Mouse (Mus musculus) lung, embryonic 14.5 days (tissue): ENCODE results near the gene Por. TPM values are rescaled to one million over a fixed set of nuclear protein-coding genes. Genes with fewer than 3 reads are reported as not detected.

ENCODE experiments used
- ATAC-seq: fragments of 200-750 bp; cut with Nextera tagmentation; 2 replicates; pipeline ENCODE4 v1.8.0; 2017; ENCODE audit warnings: mild to moderate bottlenecking, moderate TSS enrichment, moderate library complexity; ENCODE audit not compliant: insufficient read depth
- DNase-seq: peaks from one replicate; pipeline ENCODE4 v3.0.0-alpha.2; 2015
- H3K27ac ChIP-seq: fragments of 300-500 bp; sonication (generic); 2 replicates; pipeline ENCODE4 v1.5.1; 2014; ENCODE audit warnings: low read depth, mild to moderate bottlenecking, moderate library complexity
- H3K27me3 ChIP-seq: fragments of 300-500 bp; sonication (generic); 2 replicates; pipeline ENCODE4 v1.6.1; 2014; ENCODE audit warnings: low read length, control low read depth; ENCODE audit not compliant: insufficient read depth
- H3K36me3 ChIP-seq: fragments of 300-500 bp; sonication (generic); 2 replicates; pipeline ENCODE4 v1.6.1; 2014; ENCODE audit warnings: control low read depth; ENCODE audit not compliant: insufficient read depth
- H3K4me1 ChIP-seq: fragments of 300-500 bp; sonication (generic); 2 replicates; pipeline ENCODE4 v1.6.1; 2014; ENCODE audit warnings: antibody characterized with exemption, control low read depth; ENCODE audit not compliant: insufficient read depth
- H3K4me2 ChIP-seq: fragments of 300-500 bp; sonication (generic); 2 replicates; pipeline ENCODE4 v1.6.1; 2014; ENCODE audit warnings: mild to moderate bottlenecking
- H3K4me3 ChIP-seq: fragments of 300-500 bp; sonication (generic); 2 replicates; pipeline ENCODE4 v1.5.1; 2014; ENCODE audit warnings: low read depth, low read length
- H3K9ac ChIP-seq: fragments of 300-500 bp; sonication (generic); 2 replicates; pipeline ENCODE4 v1.6.1; 2014
- H3K9me3 ChIP-seq: fragments of 300-500 bp; sonication (generic); 2 replicates; pipeline ENCODE4 v1.6.1; 2016; ENCODE audit warnings: low read depth, low read length, control low read depth
- CTCF ChIP-seq: IDR thresholded peaks from 2 replicates; pipeline ENCODE4 v1.5.1; 2016; ENCODE audit warnings: antibody characterized with exemption, low read depth
- WGBS: fragments of 180-500 bp; shearing (Covaris S2); extraction: QIAGEN DNeasy Blood & Tissue Kit; methylation state at CpG from one replicate; pipeline ENCODE4 v1.1.7; 2014; 5-methylcytosine and 5-hydroxymethylcytosine counted together
- microRNA-seq: library from miRNA; unstranded; fragments of <30 nt; microRNA quantifications from one replicate; pipeline ENCODE4, GENCODE M21; 2016; ENCODE audit warnings: borderline number of aligned reads
- polyA plus RNA-seq: library from polyadenylated mRNA; unstranded; fragments of >200 nt; fragmentation: Nextera tagmentation; extraction: Ambion mirVana; gene quantifications from 2 replicates; pipeline ENCODE4 v1.2.1, GENCODE M21; 2014

The Por gene
- polyA plus RNA-seq, 1 experiment from 2014 or later, result 52.7 TPM

DNA sequence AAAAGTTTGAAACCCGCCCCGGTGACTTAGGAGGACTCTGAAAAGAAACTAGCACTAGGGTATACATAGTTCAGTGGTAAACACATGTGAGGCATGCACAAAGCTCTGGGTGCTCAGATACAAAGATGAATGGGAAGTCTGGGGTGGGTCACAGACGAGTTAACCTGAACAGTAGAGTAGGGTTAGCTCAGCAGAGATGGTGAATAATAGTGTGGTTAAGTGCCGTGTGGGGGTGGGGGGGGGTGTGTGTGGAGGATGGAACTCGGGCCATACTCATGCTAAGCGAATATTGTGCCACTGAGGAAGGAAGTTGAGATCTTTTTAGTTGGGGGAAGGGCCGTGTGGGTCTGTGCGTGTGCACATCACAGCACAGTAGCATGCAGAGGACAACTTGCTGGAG is 110.5 kb downstream of the Por start:
- DNase-seq (no peak), ATAC-seq (no peak)
- Histone ChIP-seq H3K36me3 (peaks cover 53% of the 10 kb centered on the region), H3K4me1 (peaks cover 8% of the 10 kb centered on the region; the same call in 1 of the 2 replicates), H3K9ac (no peak overlapping the region), H3K27ac (no peak overlapping the region), H3K4me3 (no peak overlapping the region), H3K4me2 (peak overlapping the region; percentile 88; the same call in 1 of the 2 replicates), H3K9me3 (no peaks in the 10 kb centered on the region), H3K27me3 (no peaks in the 10 kb centered on the region)
- 73% methylated on average over 8 of the region's 8 CpGs for WGBS
- TF ChIP-seq CTCF, result no peak

DNA sequence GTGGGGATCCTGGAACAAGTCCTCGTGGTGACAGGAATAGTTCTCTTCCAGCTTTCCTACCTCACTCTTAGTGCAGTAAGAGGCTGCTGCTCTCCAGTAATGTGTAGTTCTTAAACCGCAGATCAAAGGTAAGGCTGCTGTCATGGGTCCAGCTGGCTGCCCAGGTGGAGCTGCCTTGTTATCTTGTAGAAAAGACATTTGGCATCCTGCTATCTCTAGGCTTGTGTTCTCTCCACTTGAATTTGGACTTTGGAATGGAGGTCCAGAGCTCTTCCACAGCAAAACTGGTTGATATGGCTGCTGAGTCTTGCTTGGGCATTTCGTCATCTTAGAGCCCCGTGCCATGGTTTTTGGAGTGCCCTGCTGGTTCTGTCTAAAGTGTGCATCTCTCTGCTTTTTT is 113.1 kb downstream of the Por start:
- no peak for ATAC-seq
- 81% methylated on average over 4 of the region's 4 CpGs for WGBS
- H3K27me3 ChIP-seq, result no peaks in the 10 kb centered on the region
- H3K27ac ChIP-seq, result no peak overlapping the region
- no peak overlapping the region for H3K9ac ChIP-seq
- no peak overlapping the region for H3K4me2 ChIP-seq
- H3K9me3 ChIP-seq, result no peaks in the 10 kb centered on the region
- peaks cover 8% of the 10 kb centered on the region; the same call in 1 of the 2 replicates for H3K4me1 ChIP-seq
- no peak for TF ChIP-seq CTCF
- no peak for DNase-seq
- peaks cover 79% of the 10 kb centered on the region for H3K36me3 ChIP-seq
- no peak overlapping the region for H3K4me3 ChIP-seq

Small RNA genes within 50 kb of the gene (microRNA-seq; reads per million reads assigned to microRNA genes)
- not detected for gene Mir7034

Other genes with a start within 250 kb of the Por start
- 48.8 and 49.4 TPM in 2 replicates for gene Hip1, start 124.9 kb upstream of the Por start, polyA plus RNA-seq
- not detected in 2 replicates for gene Ccl26, start 106.5 kb upstream of the Por start, polyA plus RNA-seq
- gene Ccl24, start 97.0 kb upstream of the Por start, polyA plus RNA-seq, result 2.5 and 3.1 TPM in 2 replicates
- gene Rhbdd2, start 37.4 kb upstream of the Por start, polyA plus RNA-seq, result 40.5 and 45.7 TPM in 2 replicates
- 38.6 and 43.5 TPM in 2 replicates for gene Tmem120a, start 74.4 kb downstream of the Por start, polyA plus RNA-seq
- not detected in 2 replicates for gene Styxl1, start 108.4 kb downstream of the Por start, polyA plus RNA-seq
- 464 and 470 TPM in 2 replicates for gene Mdh2, start 108.4 kb downstream of the Por start, polyA plus RNA-seq
- 0.17 and 0.38 TPM in 2 replicates for gene Srrm3, start 136.9 kb downstream of the Por start, polyA plus RNA-seq
- gene Hspb1, start 217.9 kb downstream of the Por start, polyA plus RNA-seq, result 62.8 and 68.1 TPM in 2 replicates